ENCODE assay signal across 18 mouse cellular contexts in the genomic region with DNA sequence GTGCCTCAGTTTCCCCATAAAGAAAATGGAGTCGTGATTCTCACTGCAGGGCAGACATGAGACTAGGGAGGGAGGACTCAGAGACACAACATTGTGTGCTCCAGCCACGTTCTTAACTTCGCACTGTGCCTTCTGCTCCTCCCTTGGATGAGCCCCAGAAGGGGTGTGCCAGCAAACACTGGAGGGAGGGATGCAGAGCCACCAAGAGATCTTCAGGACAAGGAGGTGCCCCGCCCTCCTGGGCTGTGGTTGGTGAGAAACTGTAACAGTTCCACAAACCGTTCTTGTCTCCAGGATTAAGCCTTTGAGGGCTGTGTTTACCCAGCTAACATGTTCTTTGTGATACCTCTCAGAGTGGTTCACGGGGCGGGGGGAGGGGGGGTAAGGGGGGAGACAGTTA. TPM values are rescaled to one million over a fixed set of nuclear protein-coding genes. Genes with fewer than 3 reads are reported as not detected.
DNase-seq lines count a peak whose midpoint lies in the region; ATAC-seq and TF ChIP-seq lines count a peak whose summit lies in the region.
"Had no signal": no experiment of that assay in that cellular context is flagged by ENCODE, and none has a peak within 500 bp of the region (broad histone marks: within the 10 kb centered on the region; RNA-seq: fewer than 3 reads in every experiment).

No protein-coding gene starts in this region.

- peaks cover 4% of the 10 kb centered on the region; the same call in 1 of the 2 replicates for H3K4me1 ChIP-seq in forebrain, postnatal 0 days (ENCODE audit: insufficient read depth)
- peaks cover 4% of the 10 kb centered on the region for H3K4me1 ChIP-seq in forebrain, embryonic 11.5 days (replicated peaks; ENCODE audit: control insufficient read depth, insufficient read depth, low read length)

- no peak overlapping the region for H3K27ac ChIP-seq in forebrain, postnatal 0 days (ENCODE audit: low read depth, low read length)
- H3K27ac ChIP-seq in forebrain, embryonic 11.5 days (ENCODE audit: low read depth, low read length), result no peak overlapping the region
- H3K27ac ChIP-seq: embryonic facial prominence, embryonic 13.5 days; layer of hippocampus, adult 2 months; liver, embryonic 15.5 days had no signal

- H3K4me2 ChIP-seq in forebrain, postnatal 0 days (ENCODE audit: low read depth), result no peak overlapping the region
- H3K4me2 ChIP-seq in forebrain, embryonic 11.5 days (ENCODE audit: low read depth, low read length, severe bottlenecking), result no peak overlapping the region
- H3K4me2 ChIP-seq: embryonic facial prominence, embryonic 13.5 days; liver, embryonic 15.5 days had no signal

- DNase-seq in forebrain, postnatal 0 days, result peak; percentile 49
- DNase-seq in forebrain, embryonic 11.5 days (ENCODE audit: low spot score), result no peak
- DNase-seq in 3T3-L1 (ENCODE audit: low read depth, low spot score), result peak; percentile 54
- DNase-seq in brain, adult 2 months (ENCODE audit: low read depth, low spot score), result peak; percentile 31
- peak; percentile 44 for DNase-seq in lung, postnatal 14 days
- no peak for DNase-seq in layer of hippocampus, adult 9-10 months (ENCODE audit: low spot score)
- no peak for DNase-seq in thymus, adult 18-20 months
- DNase-seq in kidney, adult 8-10 months, result no peak
- DNase-seq: adrenal gland, postnatal 14 days; cerebellum, adult 11 months; kidney, adult 18-20 months had no signal

- H3K27me3 ChIP-seq in forebrain, postnatal 0 days (ENCODE audit: insufficient read depth, low read length), result peaks cover 18% of the 10 kb centered on the region
- H3K27me3 ChIP-seq in forebrain, embryonic 11.5 days (ENCODE audit: control insufficient read depth, insufficient read depth, low read length), result peaks cover 35% of the 10 kb centered on the region

- no peaks in the 10 kb centered on the region for H3K9me3 ChIP-seq in forebrain, postnatal 0 days (ENCODE audit: low read length)
- H3K9me3 ChIP-seq in forebrain, embryonic 11.5 days (ENCODE audit: control insufficient read depth, low read length), result no peaks in the 10 kb centered on the region
- H3K9me3 ChIP-seq: embryonic facial prominence, embryonic 13.5 days; liver, embryonic 15.5 days had no signal

- no peaks in the 10 kb centered on the region for H3K36me3 ChIP-seq in forebrain, postnatal 0 days (ENCODE audit: insufficient read depth)
- H3K36me3 ChIP-seq in forebrain, embryonic 11.5 days (ENCODE audit: control insufficient read depth, insufficient read depth, low read length), result no peaks in the 10 kb centered on the region
- H3K36me3 ChIP-seq: embryonic facial prominence, embryonic 13.5 days; liver, embryonic 15.5 days had no signal

- no peak overlapping the region for H3K4me3 ChIP-seq in forebrain, postnatal 0 days (ENCODE audit: low read depth, low read length)
- no peak overlapping the region for H3K4me3 ChIP-seq in forebrain, embryonic 11.5 days (ENCODE audit: low read depth, low read length)
- H3K4me3 ChIP-seq: embryonic facial prominence, embryonic 13.5 days; layer of hippocampus, adult 2 months; liver, embryonic 15.5 days had no signal

- no peak for TF ChIP-seq CTCF in forebrain, postnatal 0 days (IDR thresholded peaks at IDR 0.05; ENCODE audit: low read depth)

- H3K9ac ChIP-seq in forebrain, postnatal 0 days, result no peak overlapping the region
- H3K9ac ChIP-seq in forebrain, embryonic 11.5 days (ENCODE audit: low read length), result no peak overlapping the region
- H3K9ac ChIP-seq: embryonic facial prominence, embryonic 13.5 days; liver, embryonic 15.5 days had no signal

- 21% methylated on average over 6 of the region's 7 CpGs for WGBS in forebrain, postnatal 0 days
- WGBS in forebrain, embryonic 11.5 days, result 48% methylated on average over 7 of the region's 7 CpGs

- ATAC-seq in forebrain, postnatal 0 days, result peak; percentile 79
- ATAC-seq in forebrain, embryonic 11.5 days (replicated peaks; ENCODE audit: low FRiP score), result no peak
- ATAC-seq: CD4-positive, CD25-positive, alpha-beta regulatory T cell, adult 4 months had no signal

RNA-seq across cellular contexts. Expression of a gene that starts 5.0 kb away (rescaled TPM):
- total RNA-seq in forebrain, postnatal 0 days (2014; rRNA removed), result 0.62 and 0.67 TPM in 2 replicates
- 0.52 and 0.76 TPM in 2 replicates for polyA plus RNA-seq in forebrain, postnatal 0 days (2015; fragmentation: Nextera tagmentation; extraction: Ambion mirVana)
- polyA plus RNA-seq in forebrain, embryonic 11.5 days (2014; fragmentation: Nextera tagmentation; extraction: Ambion mirVana), result 0.25 and 0.60 TPM in 2 replicates
- total RNA-seq: adrenal gland, postnatal 14 days; layer of hippocampus, adult 2 months; left cerebral cortex, postnatal 36 days had no signal
- polyA plus RNA-seq: CD4-positive, CD25-positive, alpha-beta regulatory T cell, adult 4 months; frontal cortex, adult 2 months; liver, embryonic 15.5 days; small intestine, adult 2 months had no signal

RNA-seq across cellular contexts. Expression of a gene that starts 20.3 kb away (rescaled TPM):
- total RNA-seq in forebrain, postnatal 0 days (2014; rRNA removed), result 0.67 and 0.77 TPM in 2 replicates
- 0.44 and 0.63 TPM in 2 replicates for polyA plus RNA-seq in forebrain, postnatal 0 days (2015; fragmentation: Nextera tagmentation; extraction: Ambion mirVana)
- polyA plus RNA-seq in forebrain, embryonic 11.5 days (2014; fragmentation: Nextera tagmentation; extraction: Ambion mirVana), result 0.91 and 0.97 TPM in 2 replicates

Comparison
In these comparisons a context has a peak if more than half of its experiments do, and no peak if none do; other contexts are left out.
1. DNase-seq: peak in forebrain, postnatal 0 days (single experiment), 3T3-L1 (single experiment), brain, adult 2 months (single experiment) and lung, postnatal 14 days (single experiment); none in forebrain, embryonic 11.5 days (single experiment), layer of hippocampus, adult 9-10 months (single experiment), thymus, adult 18-20 months (0 of 2) and kidney, adult 8-10 months (0 of 2).